Mouse (Mus musculus): Measurements from ENCODE around the gene Ttc39a. TPM values are rescaled to one million over a fixed set of nuclear protein-coding genes. Genes with fewer than 3 reads are reported as not detected.

The Ttc39a gene
- total RNA-seq, 1 experiment from 2014 or later = 6.2 TPM

GRCm38 (mm10) chr4:109460421-109461179 is 54.2 kb downstream of the Ttc39a start:
- no peak for DNase-seq

DNA sequence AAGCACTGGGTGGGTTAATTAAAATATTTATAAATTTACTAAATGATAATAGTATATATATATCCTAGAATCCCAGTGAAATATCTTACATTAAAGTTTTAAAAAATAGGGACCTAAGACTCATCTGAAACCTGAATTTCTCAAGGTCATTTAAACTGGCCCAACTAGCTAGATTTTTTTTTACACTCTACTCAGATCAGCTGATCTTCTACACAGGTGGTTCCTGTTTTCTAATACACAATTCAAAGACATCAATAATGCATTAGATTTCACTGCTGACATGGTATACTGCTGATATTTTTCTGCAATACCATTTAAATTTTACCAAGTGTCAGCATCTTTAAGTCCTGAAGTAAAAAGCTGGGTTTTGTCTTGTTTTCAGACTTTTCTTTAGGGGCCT is 57.5 kb downstream of the Ttc39a start:
- DNase-seq = no peak

DNA sequence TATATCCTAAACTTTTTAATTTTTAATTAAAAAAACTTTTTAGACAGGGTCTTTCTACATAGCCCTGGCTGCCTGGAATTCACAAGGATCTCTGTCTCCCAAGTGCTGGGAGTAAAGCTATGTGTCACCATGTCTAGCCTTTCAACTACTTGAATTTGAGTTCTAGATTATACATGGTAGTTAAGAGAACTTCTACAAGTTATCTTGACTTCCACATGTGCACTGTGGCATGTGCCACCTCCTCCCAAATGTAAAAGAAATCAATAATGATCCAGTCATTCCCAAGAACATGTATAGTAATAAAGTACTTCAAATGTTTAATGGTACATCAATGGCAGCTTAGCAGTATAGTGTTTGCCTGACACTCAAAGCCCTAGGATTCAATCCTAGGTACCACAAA is 61.3 kb downstream of the Ttc39a start:
- DNase-seq = no peak

GRCm38 (mm10) chr4:109471606-109472005 is 65.2 kb downstream of the Ttc39a start:
- no peak for DNase-seq

GRCm38 (mm10) chr4:109472566-109472965 is 66.1 kb downstream of the Ttc39a start:
- DNase-seq = no peak

- DNase-seq = no peak
Measured at GRCm38 (mm10) chr4:109475078-109475477, 68.7 kb downstream of the Ttc39a start.

- DNase-seq = peak; percentile 70
Measured at GRCm38 (mm10) chr4:109475577-109476553, 69.4 kb downstream of the Ttc39a start.

DNA sequence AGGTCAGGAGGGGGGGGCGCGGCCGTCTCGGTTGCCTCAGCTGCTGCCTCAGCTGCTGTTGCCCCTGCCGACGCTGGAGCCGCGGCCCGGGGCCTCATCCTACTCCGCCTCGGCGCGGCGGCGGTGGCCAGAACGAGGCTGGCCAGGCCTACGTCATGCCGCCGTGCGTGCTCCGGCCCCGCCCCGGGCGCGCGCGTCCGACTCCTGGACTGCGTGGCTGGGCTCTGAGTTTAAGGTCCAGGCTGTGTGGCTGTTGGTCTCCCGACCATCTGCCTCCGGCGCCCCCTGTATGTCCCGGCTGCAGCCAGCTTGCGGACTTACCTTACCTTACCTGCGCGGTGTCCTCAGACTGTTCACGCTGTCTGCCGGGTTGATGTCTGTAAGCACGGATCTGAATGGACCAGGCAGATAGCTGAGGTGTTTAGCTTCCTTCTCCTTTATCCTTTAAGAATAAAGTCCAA is 70.2 kb downstream of the Ttc39a start:
- DNase-seq = peak; percentile 95

DNA sequence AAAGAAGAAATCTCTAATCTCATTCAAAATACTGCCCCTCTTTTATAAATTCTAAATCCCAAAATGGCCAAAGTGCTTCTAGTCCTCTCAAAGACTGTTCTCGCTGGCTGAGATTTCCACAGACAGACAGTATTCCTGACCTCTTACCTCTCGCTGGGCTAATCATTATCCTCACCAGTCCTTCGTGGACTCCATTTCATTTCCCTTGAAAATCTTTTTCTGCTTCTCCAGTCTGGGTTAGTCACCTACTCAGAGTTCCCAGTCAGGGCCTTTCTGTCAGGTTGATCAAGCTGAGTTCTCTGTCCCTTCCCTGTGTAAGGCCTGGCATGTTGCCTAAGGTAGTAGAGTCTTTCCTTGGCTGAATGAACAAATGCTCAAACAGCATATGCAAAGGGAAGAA is 71.0 kb downstream of the Ttc39a start:
- no peak for DNase-seq

DNA sequence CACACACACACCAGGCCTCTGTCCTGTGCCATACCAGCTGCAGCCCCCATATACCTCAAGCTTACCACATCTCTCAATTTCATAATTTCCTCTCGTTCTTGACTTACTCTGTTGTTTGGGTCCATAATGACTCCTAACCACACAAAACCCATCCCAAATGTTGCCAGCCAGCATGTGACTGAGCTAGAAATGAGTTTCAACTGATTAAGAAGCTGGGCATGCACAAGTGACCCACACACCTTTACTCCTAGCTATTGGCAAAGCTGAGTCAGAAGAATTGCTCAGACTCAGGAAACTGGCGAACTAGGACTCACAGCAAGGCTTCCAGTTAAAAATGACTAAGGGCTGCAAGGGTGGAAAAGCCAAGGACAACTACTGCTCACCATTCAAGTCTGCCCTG is 75.0 kb downstream of the Ttc39a start:
- DNase-seq = peak; percentile 38

DNA sequence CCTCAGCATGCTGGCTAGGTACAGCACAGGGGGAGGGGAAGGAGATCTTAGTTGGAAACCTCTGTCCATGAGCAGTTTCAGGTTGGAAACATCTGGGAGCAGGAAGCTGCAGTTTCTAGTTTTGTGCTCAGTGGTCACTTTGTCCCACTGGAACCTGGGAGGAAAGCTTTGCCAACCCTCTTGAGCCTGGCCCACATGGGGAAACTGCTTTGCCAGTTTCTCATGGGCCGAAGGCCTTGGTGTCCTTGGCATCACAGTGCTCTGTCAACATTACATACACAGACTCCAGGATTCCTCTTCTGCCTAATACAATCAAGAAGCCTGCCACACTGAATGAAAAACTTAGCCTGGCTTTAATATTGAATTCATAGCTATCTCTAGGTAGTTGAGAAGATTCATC is 76.3 kb downstream of the Ttc39a start:
- peak; percentile 58 for DNase-seq

- DNase-seq = peak; percentile 36
Measured at GRCm38 (mm10) chr4:109484621-109485020, 78.2 kb downstream of the Ttc39a start, which contains the start of gene Rnf11. TSS of gene Rnf11 (minus strand) at chr4:109484728.

GRCm38 (mm10) chr4:109488812-109489211 is 82.4 kb downstream of the Ttc39a start:
- DNase-seq = no peak

- peak; percentile 11 for DNase-seq
Measured at GRCm38 (mm10) chr4:109493581-109493980, 87.2 kb downstream of the Ttc39a start.

Other genes with a start within 250 kb of the Ttc39a start
- gene Osbpl9, start 204.4 kb upstream of the Ttc39a start, total RNA-seq (2021) = 128 and 156 TPM in 2 replicates
- gene Calr4, start 172.1 kb upstream of the Ttc39a start, total RNA-seq (2021) = 1.5 TPM in 2 replicates
- gene Eps15, start 126.4 kb upstream of the Ttc39a start, total RNA-seq (2021) = 58.2 and 64.4 TPM in 2 replicates
- gene Rnf11, start 78.1 kb downstream of the Ttc39a start, total RNA-seq (2021) = 122 and 138 TPM in 2 replicates
- gene 4930522H14Rik, start 124.7 kb downstream of the Ttc39a start, total RNA-seq (2021) = not detected in 2 replicates